Mouse (Mus musculus) cerebellum, postnatal 4 days (tissue): Measurements from ENCODE around the gene Cox6a1.
"Not testable (repeated sequence)": the region's sequence is repeated elsewhere in the genome, so short reads cannot be mapped to it uniquely, and the experiment has no call there.

Experiments used
- DNase-seq, 2 experiments: peaks; one replicate each; pipeline ENCODE4 v3.0.0; 2022; ENCODE audit warnings: low spot score in 2 of 2, mixed read lengths in 1 of 2

Gene Cox6a1

DNA sequence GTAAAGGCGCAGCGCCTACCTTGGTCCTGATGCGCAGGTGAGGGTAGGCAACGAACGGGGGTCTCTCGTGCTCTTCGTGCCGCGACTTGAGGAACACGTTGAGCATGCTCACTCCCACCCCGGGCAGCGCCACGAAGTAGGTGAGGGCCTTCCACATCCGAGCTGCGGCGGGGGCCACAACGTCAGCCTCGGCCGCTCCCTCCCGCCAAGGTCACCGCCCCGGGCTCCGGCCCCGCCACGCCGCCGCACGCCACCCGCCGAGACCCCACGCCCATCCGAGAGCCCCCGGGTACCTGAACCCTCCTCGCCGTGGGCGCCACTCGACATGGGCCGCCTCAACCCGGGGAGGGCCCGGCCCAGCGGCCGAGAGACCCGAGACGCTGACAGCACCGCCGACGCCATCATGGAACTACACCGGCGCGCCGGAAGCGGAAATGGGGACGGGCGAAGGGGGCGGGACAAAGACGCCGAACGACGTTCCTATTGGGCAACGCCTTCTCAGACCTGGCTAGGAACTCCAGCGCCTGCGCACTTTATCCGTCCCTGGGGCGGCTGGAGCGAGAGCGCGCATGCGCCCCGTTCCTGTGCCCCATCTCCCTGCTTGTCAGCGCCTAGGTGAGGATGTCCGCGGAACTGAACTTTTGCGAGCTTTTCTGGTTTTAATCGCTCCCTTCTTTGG lies at the start of gene Cox6a1:
TSS of gene Cox6a1 (minus strand) at position 436 of the 679 bp plus-strand sequence.
- peak; percentile 99 for DNase-seq

DNA sequence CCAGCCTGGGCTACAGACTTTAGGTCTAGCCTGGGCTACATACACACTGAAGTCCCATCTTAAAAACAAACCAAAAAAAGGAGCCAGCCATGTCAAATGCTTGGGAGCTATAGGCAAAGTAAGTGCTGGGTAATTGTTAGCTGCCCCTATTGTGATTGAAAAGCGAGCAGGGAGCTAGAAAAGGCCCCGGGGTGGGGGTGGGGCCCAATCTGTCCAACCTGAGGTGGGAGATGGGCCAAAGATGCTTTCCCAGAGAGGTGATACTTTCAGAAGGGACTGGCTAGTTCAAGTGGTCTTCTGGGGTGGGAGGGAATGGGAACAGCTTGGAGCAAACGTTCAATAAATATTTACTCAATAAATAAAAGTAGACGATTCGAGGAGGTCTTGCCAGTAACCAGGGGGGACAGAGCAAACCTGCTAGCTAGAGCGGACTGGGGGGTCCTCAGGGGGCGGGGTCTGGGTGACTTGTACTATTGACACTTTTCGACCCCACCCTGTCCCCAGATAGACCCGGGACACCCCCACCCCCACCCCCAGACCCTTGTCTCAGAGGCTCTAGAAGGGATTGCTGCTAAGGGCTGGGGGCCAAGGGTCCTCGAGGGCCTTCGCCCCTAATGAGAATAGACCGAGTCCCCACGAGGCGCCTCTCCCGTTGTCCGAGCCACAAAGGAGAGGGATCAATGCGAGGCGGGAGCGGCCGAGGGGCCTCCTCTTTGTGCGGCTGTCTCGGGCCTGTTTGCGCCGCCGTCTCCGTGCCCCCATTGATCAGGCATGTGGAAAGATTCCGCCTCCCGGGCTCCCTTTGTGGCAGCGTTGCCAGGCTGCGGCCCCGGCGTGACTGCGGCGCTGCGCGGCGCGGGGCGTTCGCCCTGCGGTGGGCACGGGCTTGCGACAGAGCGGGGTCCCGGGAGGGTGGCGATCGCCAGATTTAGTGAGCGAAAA lies 49.3 kb upstream of the Cox6a1 start:
- peak; percentile 36 to 69 for DNase-seq

DNA sequence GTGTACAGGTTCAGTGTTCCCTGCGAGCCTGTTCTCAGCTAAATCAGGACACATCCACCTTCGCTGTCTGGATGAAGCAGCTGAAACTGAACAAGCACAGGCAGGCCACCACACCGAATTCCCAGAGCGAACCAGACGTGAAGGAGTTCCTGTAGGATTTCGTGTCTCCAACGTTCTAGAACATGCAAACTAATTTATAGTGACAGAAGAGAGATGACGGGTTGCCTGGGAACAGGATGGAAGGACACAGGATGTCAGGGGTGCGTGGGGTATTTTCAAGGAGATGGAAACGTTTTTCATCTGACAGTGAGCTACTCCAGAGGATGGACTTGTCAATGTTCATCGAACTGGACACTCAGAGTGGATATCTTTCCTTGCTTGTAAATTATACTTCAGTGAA lies 47.9 kb upstream of the Cox6a1 start:
- DNase-seq, result no peak

DNA sequence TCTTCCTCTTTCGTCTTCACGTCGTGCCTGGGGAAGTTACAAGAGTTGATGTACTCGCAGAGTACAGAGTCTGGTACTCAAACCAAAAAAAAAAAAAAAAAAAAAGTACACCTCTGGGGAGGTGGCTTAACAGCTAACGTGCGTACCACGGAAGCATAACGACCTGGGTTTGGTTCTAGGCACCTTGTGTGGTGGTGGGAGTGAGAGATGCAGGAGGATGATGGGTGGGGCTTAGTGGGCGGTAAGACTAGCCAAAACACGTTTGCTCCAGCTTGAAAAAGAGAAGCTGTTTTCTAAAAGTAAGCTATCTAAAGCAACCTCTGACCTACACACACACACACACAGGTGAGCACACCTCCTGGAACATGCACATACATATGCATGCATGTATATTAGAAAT lies 46.1 kb upstream of the Cox6a1 start:
- DNase-seq, result no peak

DNA sequence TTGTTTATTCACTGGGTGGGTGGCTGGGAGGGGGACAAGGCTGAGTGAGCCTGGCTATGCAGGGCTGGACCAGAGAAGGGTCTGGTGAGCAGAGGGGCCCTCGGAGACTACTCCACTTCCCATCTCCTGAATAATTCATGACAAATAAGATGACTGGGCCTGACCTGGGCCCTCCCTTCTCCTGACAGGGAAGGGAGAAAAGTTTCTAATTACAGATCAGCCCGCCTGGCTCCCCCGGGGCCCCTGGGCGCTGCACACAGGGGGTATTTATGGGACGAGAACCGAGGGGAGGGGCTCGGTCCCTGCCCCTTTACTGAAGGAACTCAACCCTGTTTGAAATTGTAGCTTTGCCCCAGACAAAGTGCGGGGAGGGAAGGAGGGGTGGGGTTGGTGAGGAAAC lies 45.4 kb upstream of the Cox6a1 start:
- DNase-seq, result no peak

DNA sequence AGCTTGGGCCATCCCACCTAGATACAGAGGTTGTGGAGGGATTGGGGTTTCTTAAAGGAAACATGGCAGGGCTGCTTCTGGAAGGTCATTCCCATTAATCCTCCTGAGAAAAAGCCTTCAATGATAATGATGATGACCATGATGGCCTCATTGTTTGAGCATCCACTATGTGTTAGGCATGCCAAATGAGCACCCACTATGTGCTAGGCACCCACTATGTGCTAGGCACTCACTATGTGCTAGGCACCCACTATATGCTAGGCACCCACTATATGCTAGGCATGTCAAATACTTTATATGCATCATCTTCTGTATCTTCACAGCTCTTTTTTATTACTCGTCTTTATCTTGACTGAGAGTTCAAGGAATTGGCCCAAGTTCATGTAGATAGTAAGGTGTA lies 44.2 kb upstream of the Cox6a1 start:
- no peak for DNase-seq

DNA sequence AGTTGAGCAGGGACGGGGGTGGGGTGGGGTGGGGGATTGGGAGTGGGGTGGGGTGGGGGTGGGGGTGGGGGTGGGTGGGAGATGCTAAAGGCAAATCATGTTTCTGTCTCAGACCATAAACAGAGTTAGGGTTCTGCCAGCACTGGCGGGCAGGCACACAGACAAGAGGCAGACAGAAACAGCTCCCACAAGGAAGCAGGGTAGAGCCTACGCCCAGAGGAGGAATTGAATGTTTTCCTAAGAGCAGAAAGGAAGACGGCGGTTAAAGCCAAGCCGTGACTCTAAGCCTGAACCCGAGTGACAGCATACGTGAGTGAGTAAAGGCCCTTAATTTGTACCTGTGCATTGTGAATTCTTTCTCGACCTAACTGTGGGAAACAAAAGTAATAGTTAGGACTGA lies 43.2 kb upstream of the Cox6a1 start:
- DNase-seq, result no peak

DNA sequence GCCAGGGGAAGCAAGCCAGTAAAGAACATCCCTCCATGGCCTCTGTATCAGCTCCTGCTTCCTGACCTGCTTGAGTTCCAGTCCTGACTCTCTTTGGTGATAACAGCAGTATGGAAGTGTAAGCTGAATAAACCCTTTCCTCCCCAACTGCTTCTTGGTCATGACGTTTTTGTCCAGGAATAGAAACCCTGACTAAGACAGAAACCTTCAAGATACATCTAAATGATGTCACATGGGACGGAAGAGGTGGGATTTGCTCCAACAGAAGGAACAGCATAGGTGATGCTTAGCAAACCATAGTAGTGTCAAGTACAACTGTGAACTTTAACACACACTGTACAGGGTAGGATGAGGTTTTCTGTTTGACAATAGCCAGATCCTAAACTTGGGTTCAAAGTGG lies 30.1 kb upstream of the Cox6a1 start:
- DNase-seq, result not testable (repeated sequence)

DNA sequence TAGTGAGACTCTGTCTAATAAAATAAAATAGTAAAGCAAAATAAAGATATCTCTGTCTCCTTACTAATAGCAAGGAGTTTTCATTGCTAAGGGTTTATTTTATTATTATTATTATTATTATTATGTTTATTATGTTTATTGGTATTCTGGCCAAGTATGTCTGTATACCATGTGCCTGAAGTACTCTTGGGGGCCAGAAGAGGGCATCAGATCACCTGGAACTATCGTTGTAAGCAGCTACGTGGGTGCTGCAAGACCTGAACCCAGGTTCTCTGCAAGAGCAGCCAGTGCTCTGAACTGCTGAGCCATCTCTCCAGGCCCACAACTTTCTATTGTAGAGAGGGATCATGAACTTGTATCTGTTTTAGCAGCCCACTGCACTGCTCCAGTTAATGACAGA lies 26.7 kb upstream of the Cox6a1 start:
- DNase-seq, result no peak

DNA sequence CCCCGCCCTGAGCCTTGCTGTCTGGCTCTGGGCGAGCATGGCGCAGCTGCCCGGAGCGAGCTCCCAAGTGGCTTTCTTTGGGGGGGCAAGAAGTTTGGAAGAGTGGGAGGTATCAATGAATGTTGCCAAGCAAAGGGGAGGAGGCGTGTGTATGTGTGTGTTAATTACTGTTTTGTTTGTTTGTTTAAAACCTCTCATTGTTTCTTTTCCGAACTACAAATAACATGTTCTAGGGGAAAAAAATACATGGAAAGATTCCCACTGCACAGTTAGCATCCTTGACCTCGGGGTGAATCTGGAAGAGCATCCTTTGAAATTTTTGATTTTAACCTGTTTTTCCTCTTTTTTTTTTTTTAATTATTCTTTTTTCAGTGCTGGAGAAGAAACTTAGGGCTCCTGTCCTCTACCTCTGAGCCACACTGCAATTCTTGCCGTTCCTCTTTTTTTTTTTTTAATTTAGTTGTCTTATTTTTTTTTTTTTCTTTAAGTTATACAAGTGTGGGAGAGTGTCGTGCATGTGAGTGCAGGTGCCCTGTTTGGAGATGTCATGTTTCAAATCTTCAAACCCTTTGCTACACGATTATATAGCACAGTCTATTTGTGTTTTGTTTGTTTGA lies 25.5 kb upstream of the Cox6a1 start:
- DNase-seq, result no peak

DNA sequence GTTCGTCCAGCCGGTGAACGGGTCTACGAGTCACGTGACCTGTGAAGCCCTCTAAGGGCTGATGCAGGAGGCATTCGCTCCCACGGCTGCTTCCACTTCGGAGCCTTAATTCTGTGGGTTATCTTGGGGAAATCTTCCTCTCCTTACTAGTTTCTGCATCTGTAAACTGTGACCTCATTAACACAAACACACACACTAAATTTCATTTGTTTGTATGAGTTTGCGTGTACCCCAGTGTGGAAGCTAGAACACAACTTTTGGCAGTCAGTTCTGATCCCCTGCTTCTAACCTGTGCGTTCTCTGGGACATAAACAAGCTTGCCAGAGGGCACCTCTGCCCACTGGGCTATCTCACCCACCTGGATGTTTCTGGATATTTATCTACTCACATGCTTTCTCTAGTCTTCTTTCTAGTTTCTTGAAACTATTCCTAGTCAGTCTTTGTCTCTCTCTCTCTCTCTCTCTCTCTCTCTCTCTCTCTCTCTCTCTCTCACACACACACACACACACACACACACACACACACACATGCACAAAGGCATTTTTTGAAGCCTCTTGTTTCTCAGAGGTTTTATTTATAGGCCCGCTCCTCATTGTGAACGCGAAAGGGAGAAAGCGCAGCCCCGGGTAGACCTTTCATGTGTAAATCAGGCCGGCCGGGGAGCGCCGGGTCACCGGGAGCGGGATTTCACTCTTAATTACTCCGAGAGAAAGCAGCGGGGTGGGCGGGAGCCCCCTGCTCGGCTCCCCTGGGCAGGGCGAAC lies 24.8 kb upstream of the Cox6a1 start:
- DNase-seq, result peak in 1 of 2 experiments; percentile 10

DNA sequence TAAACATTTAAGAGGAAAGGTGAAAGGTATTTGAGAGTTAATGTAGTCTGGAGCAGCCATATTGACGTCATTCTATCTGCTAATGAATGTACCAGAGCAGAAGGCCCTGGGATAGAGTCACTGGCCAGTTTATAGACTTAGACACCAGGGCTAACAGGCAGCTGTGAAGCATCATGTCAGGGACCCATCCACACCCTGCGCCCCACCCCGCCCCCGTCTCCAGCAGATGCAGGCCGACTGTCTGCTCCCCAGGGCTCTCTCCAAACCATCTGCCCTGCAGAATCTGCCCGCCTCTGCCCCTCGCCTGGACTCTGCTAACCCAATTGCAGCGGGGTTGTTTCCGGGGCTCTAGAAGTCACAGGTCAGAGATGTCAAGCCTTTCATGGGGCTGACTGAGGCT lies 23.0 kb upstream of the Cox6a1 start:
- no peak for DNase-seq

DNA sequence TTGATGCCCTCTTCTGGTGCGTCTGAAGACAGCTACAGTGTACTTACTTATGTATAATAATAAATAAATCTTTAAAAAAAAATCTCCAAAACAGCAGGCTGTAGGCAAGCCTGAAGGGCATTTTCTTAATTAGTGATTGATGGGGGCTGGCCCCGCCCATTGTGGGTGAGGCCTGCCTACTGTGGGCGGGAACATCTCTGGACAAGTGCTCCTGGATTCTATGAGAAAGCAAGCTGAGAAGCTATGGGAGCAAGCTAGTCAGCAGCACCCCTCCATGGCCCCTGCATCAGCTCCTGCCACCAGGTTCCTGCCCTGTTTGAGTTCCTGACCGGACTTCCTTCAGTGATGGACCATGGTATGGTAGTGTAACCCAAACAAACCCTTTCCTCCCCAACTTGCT lies 16.0 kb upstream of the Cox6a1 start:
- DNase-seq, result no peak

DNA sequence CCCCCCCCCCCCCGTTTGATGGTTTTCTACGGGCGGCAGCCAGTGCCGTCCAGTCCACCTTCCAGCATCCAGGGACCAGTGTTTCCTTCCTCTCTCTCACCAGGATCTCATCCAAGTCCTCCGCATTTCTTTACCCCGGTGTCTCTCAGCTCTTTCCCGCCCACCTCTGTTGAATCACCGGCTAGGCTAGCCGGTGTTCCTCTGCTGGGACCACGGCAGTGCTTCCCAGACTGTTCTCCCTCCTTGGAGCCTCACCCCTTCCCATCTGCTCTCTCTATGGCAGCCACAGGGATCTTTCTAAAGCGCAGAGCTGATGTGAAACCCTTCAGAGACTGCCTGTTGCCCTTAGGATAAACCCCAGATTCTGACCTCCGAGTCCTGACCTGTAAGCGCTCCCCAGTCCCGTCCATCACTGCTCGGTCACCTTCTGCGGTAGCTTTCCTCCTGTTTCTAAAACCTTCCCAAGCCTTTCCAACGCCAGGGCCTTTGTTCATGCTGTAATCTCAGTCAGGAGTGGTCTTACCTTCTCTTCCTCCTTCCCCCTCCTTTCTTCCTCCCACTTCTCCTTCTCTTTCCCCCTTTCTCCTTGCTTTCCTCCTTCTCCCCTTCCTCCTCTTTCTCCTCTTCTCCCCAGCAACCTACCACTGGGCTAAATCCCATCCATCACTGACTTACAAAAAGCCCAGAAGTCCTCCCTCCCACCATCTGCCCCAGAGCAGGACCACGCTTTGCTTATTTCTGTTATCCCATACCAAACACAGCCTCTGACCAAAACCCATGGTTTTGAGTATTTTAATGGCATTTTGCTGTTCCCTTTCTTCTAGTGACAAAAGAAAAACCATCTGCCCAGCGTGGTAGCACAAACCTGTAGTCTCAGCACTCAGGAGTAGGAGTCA lies 14.3 kb upstream of the Cox6a1 start:
- DNase-seq, result no peak

DNA sequence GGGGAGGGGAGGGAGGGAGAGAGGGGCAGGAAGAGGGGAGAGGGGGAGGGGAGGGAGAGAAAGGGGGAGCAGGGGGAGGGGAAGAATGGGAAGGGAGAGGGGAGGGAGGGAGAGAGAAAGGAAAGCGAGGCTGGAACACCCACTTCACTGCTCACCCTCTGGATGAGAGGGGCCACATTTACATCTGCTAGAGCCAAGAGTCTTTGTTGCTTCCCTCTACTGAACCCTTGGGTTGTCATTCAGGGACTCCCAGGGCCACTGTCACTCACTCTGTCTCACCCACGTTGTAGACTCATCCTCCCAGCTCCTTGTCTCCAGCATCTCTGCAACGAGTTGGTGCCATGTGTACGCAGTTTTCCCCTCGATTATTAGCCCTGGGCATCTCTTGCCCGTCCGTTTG lies 13.4 kb upstream of the Cox6a1 start:
- no peak for DNase-seq

DNA sequence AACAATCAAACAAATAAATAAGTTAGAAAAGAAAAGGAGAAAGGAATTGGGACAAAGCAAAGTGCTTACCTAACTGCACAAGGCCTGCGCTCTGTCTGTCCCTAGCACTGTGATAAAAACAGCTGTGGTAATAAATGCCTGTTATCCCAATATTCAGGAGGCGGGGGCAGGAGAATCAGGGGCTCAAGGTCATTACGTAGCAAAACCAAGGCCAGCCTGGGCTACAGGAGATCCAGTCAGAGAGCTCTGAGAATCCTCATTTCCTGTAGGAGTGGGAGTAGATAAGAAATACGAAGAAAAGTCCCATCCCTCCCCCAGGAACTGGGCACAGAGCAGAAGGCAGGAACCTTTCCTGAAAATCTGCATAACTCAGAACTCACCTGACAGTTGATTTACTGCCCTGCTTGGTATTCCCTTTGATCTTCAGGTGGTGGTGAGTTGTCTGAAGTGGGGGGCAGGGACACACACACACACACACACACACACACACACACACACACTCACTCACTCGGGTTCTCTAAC lies 11.1 kb upstream of the Cox6a1 start:
- no peak for DNase-seq

DNA sequence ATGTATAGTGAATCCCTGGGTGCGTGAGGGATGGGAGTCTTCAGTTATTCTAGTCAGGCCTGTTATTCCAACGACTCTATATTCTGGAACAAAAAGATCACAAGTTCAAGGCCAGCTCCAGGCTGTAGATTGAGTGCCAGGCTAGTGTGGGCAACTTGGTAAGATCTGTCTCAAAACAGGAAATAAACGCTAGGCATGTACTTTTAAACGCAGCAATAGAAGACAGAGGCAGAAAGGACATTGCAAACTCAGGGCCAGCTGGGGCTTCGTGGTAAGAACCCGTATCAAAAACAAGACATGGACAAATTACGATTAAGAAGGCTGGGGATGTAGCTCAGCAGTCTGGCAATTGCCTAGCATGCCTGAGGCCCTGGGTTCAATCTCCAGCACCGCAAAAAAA lies 10.7 kb upstream of the Cox6a1 start:
- DNase-seq, result no peak

DNA sequence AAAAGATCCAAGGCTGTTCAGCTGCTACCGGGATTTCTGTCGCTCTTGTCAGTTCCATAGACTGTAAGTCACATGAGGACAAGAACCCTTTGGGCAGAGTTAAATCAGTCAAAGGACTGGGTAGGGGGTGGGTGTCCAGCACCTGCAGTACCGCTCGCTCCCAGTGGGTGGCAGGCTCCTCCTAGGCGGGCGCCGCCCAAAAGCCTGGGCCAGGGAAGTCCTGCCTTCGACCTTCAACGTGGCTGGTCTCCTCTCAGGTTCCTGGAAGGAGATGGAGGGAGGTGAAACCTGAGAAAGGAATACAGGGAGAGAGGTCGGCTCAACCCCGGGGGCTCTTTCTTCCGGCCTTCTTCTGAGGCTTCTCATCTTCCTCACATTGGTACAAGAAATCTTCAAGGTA lies 10.1 kb upstream of the Cox6a1 start:
- peak; percentile 93 to 94 for DNase-seq

DNA sequence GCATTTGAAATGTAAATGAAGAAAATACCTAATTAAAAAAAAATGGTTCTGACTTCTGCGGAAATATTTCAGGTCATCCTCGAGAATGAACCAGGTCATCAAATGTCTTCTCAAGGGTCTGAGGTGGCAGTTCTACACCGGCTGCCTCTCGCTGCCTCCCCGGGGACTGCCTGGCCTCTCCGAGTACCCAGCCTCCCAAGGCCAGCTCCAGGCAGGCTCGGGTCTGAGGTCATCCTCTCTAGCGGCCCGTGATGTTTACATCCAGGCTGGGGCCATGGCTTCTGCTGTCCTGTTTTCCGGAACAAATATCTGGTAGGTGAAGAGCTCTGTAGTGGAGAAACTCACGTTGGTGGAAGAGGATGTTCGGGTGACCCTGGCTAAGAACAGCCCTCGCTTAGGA lies 6.3 kb upstream of the Cox6a1 start:
- DNase-seq, result no peak

DNA sequence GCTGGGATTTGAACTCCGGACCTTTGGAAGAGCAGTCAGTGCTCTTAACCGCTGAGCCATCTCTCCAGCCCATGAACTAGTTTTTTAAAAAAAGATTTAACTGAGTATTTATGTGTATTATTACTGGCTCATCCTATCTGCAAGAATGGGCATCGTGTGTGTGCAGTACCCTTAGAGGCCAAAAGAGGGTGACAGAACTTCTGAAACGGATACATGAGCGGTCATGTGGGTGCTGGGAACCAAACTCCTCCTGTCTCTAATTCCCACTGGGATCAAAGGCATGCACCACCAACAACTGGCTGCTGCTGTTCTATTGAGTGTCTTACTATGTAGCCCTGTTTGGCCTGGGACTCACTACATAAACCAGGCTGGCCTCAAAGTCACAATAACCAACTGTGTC lies 2.6 kb upstream of the Cox6a1 start:
- no peak for DNase-seq

DNA sequence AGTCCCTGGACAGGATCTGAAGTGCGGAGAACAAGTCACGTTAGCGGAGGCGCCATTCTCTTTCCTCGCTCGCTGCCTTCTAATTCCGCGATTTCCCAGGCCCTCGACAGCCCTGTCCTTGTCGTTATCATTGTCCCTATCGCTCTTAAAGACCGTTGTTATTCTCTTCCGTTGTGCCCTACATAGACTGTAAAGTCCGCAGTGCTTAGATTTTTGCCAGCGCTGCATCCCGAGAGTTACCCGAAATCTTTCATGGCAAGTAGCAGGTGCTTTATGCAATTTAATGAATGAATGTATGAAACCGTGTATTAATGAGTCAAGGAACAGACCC lies 409 bp upstream of the Cox6a1 start:
- no peak for DNase-seq
